Mouse (Mus musculus): ENCODE measurements around the gene Rnase2b. TPM values are rescaled to one million over a fixed set of nuclear protein-coding genes. Genes with fewer than 3 reads are reported as not detected.
"Not testable (repeated sequence)": the region's sequence is repeated elsewhere in the genome, so short reads cannot be mapped to it uniquely, and the experiment has no call there.

Rnase2b gene
- polyA plus RNA-seq, 1 experiment from 2014 or later, result not detected

DNA sequence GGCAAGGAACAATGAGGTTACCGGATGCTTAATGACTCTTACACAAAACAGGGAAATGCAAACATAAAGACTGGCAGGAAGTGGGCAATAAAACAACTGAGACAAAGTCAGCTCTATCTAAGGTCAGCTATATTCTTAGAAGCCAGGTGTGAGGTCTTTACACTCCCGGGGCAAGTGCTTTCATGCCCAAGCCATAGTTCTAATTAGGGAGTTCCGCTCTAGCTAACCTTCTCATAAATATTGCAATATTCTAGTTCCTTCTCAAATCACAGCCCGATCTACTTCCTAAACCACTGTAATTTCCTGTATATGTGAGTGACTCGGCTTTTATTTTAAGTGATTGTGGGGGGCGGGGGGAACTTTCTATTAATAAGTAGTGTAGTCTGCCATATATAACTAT, 1.3 kb downstream of the Rnase2b start:
- H3K4me3 ChIP-seq (ENCODE audit: low read depth, low read length); H3K27me3 ChIP-seq (replicated peaks; ENCODE audit: control insufficient read depth, insufficient read depth, low read length); H3K4me2 ChIP-seq; DNase-seq (ENCODE audit: low spot score); H3K9me3 ChIP-seq (ENCODE audit: control insufficient read depth, low read length); H3K9ac ChIP-seq (ENCODE audit: low read depth, low read length); H3K27ac ChIP-seq (ENCODE audit: low read depth, low read length); H3K36me3 ChIP-seq (ENCODE audit: control insufficient read depth, insufficient read depth, low read length); H3K4me1 ChIP-seq (replicated peaks; ENCODE audit: control insufficient read depth, insufficient read depth, low read length); ATAC-seq (replicated peaks; ENCODE audit: low FRiP score): not testable (repeated sequence)
- WGBS, result 85% methylated on average over 6 of the region's 6 CpGs

DNA sequence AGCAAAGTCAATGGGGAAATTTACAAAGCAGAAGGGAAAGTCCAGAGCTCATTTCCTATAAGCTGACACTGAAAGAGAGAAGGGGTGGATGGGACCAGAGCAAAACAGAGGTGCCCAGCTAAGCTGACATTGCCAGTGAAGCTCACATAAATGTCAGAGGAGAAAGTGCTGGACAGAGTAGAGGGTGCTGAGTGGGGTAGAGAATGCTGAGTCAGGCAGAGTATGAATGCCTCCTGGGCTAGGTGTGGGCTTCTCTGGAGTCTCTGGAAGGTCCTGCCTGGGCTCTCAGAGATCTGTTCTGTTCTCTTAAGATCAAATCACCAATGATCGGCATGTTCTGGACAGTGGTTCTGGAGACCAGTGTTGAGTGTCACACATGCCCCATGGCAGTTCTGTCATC, 3.4 kb downstream of the Rnase2b start:
- 88% methylated on average over 1 of the region's 1 CpGs for WGBS

GRCm38 (mm10) chr14:51166068-51166467, 4.0 kb downstream of the Rnase2b start:
- H3K4me2 ChIP-seq, result no peak overlapping the region
- H3K36me3 ChIP-seq (ENCODE audit: control insufficient read depth, insufficient read depth, low read length), result no peaks in the 10 kb centered on the region
- H3K4me1 ChIP-seq (replicated peaks; ENCODE audit: control insufficient read depth, insufficient read depth, low read length), result no peaks in the 10 kb centered on the region
- H3K4me3 ChIP-seq (ENCODE audit: low read depth, low read length), result no peak overlapping the region
- no peaks in the 10 kb centered on the region for H3K27me3 ChIP-seq (replicated peaks; ENCODE audit: control insufficient read depth, insufficient read depth, low read length)
- ATAC-seq (replicated peaks; ENCODE audit: low FRiP score) (no peak), DNase-seq (ENCODE audit: low spot score) (no peak)
- no peak overlapping the region for H3K9ac ChIP-seq (ENCODE audit: low read depth, low read length)
- no peak overlapping the region for H3K27ac ChIP-seq (ENCODE audit: low read depth, low read length)
- H3K9me3 ChIP-seq (ENCODE audit: control insufficient read depth, low read length), result no peaks in the 10 kb centered on the region

More for the DNA sequence above, 3.4 kb downstream of the Rnase2b start:
- no peak for ATAC-seq (replicated peaks; ENCODE audit: low FRiP score)
- Histone ChIP-seq H3K36me3 (ENCODE audit: control insufficient read depth, insufficient read depth, low read length) (no peaks in the 10 kb centered on the region), H3K9me3 (ENCODE audit: control insufficient read depth, low read length) (no peaks in the 10 kb centered on the region), H3K9ac (ENCODE audit: low read depth, low read length) (no peak overlapping the region), H3K4me3 (ENCODE audit: low read depth, low read length) (no peak overlapping the region), H3K27me3 (replicated peaks; ENCODE audit: control insufficient read depth, insufficient read depth, low read length) (no peaks in the 10 kb centered on the region), H3K4me1 (replicated peaks; ENCODE audit: control insufficient read depth, insufficient read depth, low read length) (no peaks in the 10 kb centered on the region), H3K4me2 (no peak overlapping the region), H3K27ac (ENCODE audit: low read depth, low read length) (no peak overlapping the region)
- no peak for DNase-seq (ENCODE audit: low spot score)

GRCm38 (mm10) chr14:51172095-51172865, 10.2 kb downstream of the Rnase2b start:
- peak; percentile 47; the same call in 1 of the 2 replicates for ATAC-seq (replicated peaks; ENCODE audit: low FRiP score)
- WGBS, result 34% methylated on average over 9 of the region's 9 CpGs
- H3K9me3 ChIP-seq (ENCODE audit: control insufficient read depth, low read length); H3K27me3 ChIP-seq (replicated peaks; ENCODE audit: control insufficient read depth, insufficient read depth, low read length); H3K36me3 ChIP-seq (ENCODE audit: control insufficient read depth, insufficient read depth, low read length); H3K4me3 ChIP-seq (ENCODE audit: low read depth, low read length); H3K9ac ChIP-seq (ENCODE audit: low read depth, low read length); H3K4me2 ChIP-seq; DNase-seq (ENCODE audit: low spot score); H3K4me1 ChIP-seq (replicated peaks; ENCODE audit: control insufficient read depth, insufficient read depth, low read length); H3K27ac ChIP-seq (ENCODE audit: low read depth, low read length): not testable (repeated sequence)

- not testable (repeated sequence) for H3K4me3 ChIP-seq (ENCODE audit: low read depth, low read length); H3K4me1 ChIP-seq (replicated peaks; ENCODE audit: control insufficient read depth, insufficient read depth, low read length); H3K36me3 ChIP-seq (ENCODE audit: control insufficient read depth, insufficient read depth, low read length); H3K27ac ChIP-seq (ENCODE audit: low read depth, low read length); H3K9me3 ChIP-seq (ENCODE audit: control insufficient read depth, low read length); H3K9ac ChIP-seq (ENCODE audit: low read depth, low read length); ATAC-seq (replicated peaks; ENCODE audit: low FRiP score); H3K27me3 ChIP-seq (replicated peaks; ENCODE audit: control insufficient read depth, insufficient read depth, low read length); H3K4me2 ChIP-seq; DNase-seq (ENCODE audit: low spot score)
- WGBS, result 57% methylated on average over 4 of the region's 4 CpGs
Measured at GRCm38 (mm10) chr14:51172947-51173346, 10.9 kb downstream of the Rnase2b start.

- no peaks in the 10 kb centered on the region for H3K4me1 ChIP-seq (replicated peaks; ENCODE audit: control insufficient read depth, insufficient read depth, low read length)
- DNase-seq (ENCODE audit: low spot score), result no peak
- H3K9ac ChIP-seq (ENCODE audit: low read depth, low read length), result no peak overlapping the region
- no peaks in the 10 kb centered on the region for H3K36me3 ChIP-seq (ENCODE audit: control insufficient read depth, insufficient read depth, low read length)
- no peaks in the 10 kb centered on the region for H3K27me3 ChIP-seq (replicated peaks; ENCODE audit: control insufficient read depth, insufficient read depth, low read length)
- no peaks in the 10 kb centered on the region for H3K9me3 ChIP-seq (ENCODE audit: control insufficient read depth, low read length)
- H3K27ac ChIP-seq (ENCODE audit: low read depth, low read length), result no peak overlapping the region
- H3K4me2 ChIP-seq, result no peak overlapping the region
- ATAC-seq (replicated peaks; ENCODE audit: low FRiP score), result no peak
- H3K4me3 ChIP-seq (ENCODE audit: low read depth, low read length), result no peak overlapping the region
- 84% methylated on average over 4 of the region's 4 CpGs for WGBS
Measured at GRCm38 (mm10) chr14:51173843-51174242, 11.8 kb downstream of the Rnase2b start.

DNA sequence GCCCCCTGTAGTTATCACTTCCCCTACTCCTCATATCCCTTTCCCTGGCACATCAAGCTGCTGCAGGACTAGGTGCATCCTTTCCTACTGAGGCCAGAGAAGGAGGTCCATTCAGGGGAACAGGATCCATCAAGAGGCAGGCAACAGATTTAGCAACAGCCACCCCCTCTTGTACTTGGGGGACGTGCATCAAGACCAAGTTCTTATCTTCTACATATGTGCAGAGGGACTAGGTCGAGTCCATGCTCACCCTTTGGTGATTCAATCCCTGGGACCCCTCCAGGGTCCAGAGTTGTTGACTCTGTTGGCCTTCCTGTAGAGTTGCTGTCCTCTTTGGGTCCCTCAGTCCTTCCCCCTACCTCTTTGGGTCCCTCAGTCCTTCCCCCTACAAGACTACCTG, 19.0 kb downstream of the Rnase2b start:
- H3K27ac ChIP-seq (ENCODE audit: low read depth, low read length); H3K4me2 ChIP-seq; H3K9me3 ChIP-seq (ENCODE audit: control insufficient read depth, low read length); H3K36me3 ChIP-seq (ENCODE audit: control insufficient read depth, insufficient read depth, low read length); ATAC-seq (replicated peaks; ENCODE audit: low FRiP score); H3K27me3 ChIP-seq (replicated peaks; ENCODE audit: control insufficient read depth, insufficient read depth, low read length); H3K4me3 ChIP-seq (ENCODE audit: low read depth, low read length); DNase-seq (ENCODE audit: low spot score); H3K9ac ChIP-seq (ENCODE audit: low read depth, low read length); H3K4me1 ChIP-seq (replicated peaks; ENCODE audit: control insufficient read depth, insufficient read depth, low read length): not testable (repeated sequence)
- WGBS, result 64% methylated on average over 2 of the region's 2 CpGs

DNA sequence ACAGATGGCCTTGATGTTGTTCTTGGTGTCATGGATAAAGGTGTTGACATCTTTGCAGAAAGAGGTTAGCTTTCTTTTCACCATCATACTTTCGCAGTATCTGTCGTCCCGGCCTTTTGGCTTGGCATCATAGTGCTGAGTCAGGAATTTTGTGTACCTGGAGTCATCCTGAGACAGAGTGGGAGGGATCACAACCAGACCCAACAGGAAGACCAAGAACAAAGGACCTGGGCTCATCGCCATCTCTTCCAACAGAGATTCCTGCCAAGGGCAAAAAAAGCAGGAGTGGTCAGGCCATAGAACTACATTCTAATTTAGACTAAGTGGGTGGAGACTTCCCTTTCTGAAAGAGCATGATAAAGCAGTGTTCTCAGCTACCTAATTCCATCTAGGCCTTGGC, 33.6 kb downstream of the Rnase2b start:
- H3K9me3 ChIP-seq (ENCODE audit: control insufficient read depth, low read length), result no peaks in the 10 kb centered on the region
- 94% methylated on average over 4 of the region's 4 CpGs for WGBS
- no peak overlapping the region for H3K9ac ChIP-seq (ENCODE audit: low read depth, low read length)
- no peaks in the 10 kb centered on the region for H3K4me1 ChIP-seq (replicated peaks; ENCODE audit: control insufficient read depth, insufficient read depth, low read length)
- ATAC-seq (replicated peaks; ENCODE audit: low FRiP score) (no peak), DNase-seq (ENCODE audit: low spot score) (no peak)
- H3K27me3 ChIP-seq (replicated peaks; ENCODE audit: control insufficient read depth, insufficient read depth, low read length), result no peaks in the 10 kb centered on the region
- H3K4me2 ChIP-seq, result no peak overlapping the region
- no peaks in the 10 kb centered on the region for H3K36me3 ChIP-seq (ENCODE audit: control insufficient read depth, insufficient read depth, low read length)
- H3K27ac ChIP-seq (ENCODE audit: low read depth, low read length), result no peak overlapping the region
- no peak overlapping the region for H3K4me3 ChIP-seq (ENCODE audit: low read depth, low read length)
